Mouse (Mus musculus) cerebellum, adult 2 months (tissue): Measurements from ENCODE around the gene Slc4a4.

Experiments
- CTCF ChIP-seq: fragments of 200-500 bp; IDR thresholded peaks from 2 replicates; pipeline ENCODE4 v1.5.1; 2011; ENCODE audit warnings: low read depth, mild to moderate bottlenecking, control low read depth, low read length, moderate library complexity, borderline replicate concordance; ENCODE audit not compliant: insufficient read depth
- POLR2A ChIP-seq: fragments of 200-500 bp; IDR thresholded peaks from 2 replicates; pipeline ENCODE4 v1.6.1; 2011; ENCODE audit warnings: low read length, control low read depth, borderline replicate concordance; ENCODE audit not compliant: insufficient read depth

DNA sequence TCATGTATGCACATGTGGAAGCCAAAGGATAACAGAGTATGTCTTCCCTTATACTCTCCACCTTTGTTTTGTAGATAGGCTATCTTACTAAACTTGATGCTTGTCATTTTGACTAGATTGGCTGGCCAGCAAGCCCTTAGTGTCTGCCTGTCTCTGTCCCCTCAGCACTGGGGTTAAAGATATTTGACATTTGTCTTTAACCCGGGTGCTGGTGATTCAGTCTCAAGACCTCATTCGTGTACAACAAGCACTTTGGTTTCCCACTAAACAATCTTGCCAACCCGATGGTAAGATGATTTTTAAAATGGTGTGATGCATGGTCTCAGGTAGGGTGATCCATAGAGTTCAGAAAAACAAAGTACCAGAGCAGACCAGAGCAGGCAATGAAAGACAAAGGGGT is 210.7 kb downstream of the Slc4a4 start:
- TF ChIP-seq CTCF (no peak), POLR2A (no peak)
